Mouse (Mus musculus) G1E (cell line): Measurements from ENCODE around the gene Capzb.

ENCODE experiments used
- CTCF ChIP-seq: IDR thresholded peaks from 2 replicates; pipeline ENCODE4 v1.5.1; 2012; ENCODE audit warnings: low read depth, low read length, inconsistent platforms, mixed read lengths
- GATA1 ChIP-seq: IDR thresholded peaks from 2 replicates; pipeline ENCODE4 v1.6.1; 2012; ENCODE audit warnings: borderline replicate concordance, low read length, inconsistent platforms, mixed read lengths

DNA sequence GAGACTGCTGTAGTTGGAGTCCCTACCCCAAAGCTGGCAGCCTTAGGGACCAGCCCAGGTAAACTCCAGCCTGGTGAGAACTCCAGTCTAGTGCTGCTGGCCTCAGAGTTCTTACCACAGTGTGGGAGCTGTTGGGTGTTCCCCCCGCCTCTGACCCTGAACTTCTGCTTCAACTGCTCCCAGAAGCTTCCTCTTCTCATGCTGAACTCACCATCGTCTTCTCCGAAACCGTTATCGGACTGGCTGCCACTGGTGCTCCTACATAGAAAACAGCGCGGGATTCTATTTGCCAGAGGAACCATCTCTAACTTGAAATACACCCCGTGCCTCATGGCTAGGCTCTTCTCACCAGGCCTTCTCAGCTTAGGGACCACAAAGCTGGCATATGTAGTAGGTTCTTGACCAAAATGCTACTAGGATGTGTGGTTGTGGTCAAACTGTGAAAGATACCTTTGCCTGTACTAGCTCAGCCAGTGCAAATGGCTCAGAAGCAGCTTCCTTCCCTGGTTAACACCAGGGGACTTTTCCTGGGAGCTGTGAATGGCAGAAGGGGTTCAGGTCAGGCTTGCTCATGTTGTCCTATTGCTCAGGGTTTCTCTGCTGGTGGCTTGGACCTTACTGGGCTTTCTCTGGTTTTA lies 7.1 kb downstream of the Capzb start:
- TF ChIP-seq GATA1, result no peak
- TF ChIP-seq CTCF, result no peak
